Mouse (Mus musculus) G1E-ER4 (cell line): ENCODE results near the gene Pck2. TPM values are rescaled to one million over a fixed set of nuclear protein-coding genes. Genes with fewer than 3 reads are reported as not detected.

Source experiments
- GATA1 ChIP-seq: IDR thresholded peaks from one replicate; pipeline ENCODE4 v1.8.0; 2012; ENCODE audit warnings: low read length, inconsistent platforms
- polyA plus RNA-seq: library from polyadenylated mRNA; stranded (reverse); fragments of >175 nt; gene quantifications from 2 replicates; pipeline ENCODE4 v1.2.3, GENCODE M21; 2012

Gene Pck2
- polyA plus RNA-seq, 1 experiment = 48.8 TPM

DNA sequence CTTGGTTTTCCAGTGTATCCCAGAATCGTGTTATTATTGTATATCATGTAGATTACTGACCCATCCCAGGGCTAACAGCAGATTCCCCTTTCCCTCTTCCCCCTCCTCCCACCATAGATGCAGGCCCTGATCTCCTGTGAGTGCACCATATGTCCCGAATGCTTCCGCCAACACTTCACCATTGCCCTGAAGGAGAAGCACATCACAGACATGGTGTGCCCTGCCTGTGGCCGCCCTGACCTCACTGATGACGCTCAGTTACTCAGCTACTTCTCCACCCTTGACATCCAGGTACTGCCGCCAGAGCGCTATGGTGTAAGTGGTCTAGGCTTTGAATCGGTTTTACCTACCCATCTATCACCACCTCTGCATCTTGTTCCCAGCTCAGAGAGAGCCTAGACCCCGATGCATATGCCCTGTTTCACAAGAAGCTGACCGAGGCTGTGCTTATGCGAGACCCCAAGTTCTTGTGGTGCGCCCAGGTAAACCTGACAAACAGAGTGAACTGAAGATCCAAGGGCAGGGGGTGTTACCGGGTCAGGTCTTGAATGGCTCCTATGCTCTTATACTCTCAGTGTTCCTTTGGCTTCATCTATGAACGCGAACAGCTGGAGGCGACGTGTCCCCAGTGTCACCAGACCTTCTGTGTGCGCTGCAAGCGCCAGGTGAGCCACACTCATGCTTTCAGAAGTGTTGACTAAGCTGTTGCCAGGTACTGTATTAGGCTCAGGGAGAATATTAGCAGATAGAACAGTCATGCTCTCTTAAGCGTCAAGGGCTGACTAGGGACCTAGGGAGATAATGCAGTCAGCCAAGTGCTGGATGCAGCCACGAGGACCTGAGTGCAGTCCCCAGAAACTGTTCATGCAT, 58.7 kb downstream of the Pck2 start:
- TF ChIP-seq GATA1 = no peak

Other genes with a start within 250 kb of the Pck2 start
- gene Dhrs4, start 61.5 kb upstream of the Pck2 start, polyA plus RNA-seq = 70.2 and 97.5 TPM in 2 replicates
- gene Carmil3, start 49.6 kb upstream of the Pck2 start, polyA plus RNA-seq = 5.7 and 6.3 TPM in 2 replicates
- gene Cpne6, start 29.8 kb upstream of the Pck2 start, polyA plus RNA-seq = 0.09 TPM in 1 of 2 replicates, not detected in the other
- gene Nrl, start 15.3 kb upstream of the Pck2 start, polyA plus RNA-seq = not detected in 2 replicates
- 39.9 and 43.0 TPM in 2 replicates for gene Dcaf11, start 19.7 kb downstream of the Pck2 start, polyA plus RNA-seq
- gene A730061H03Rik, start 20.1 kb downstream of the Pck2 start, polyA plus RNA-seq = 0.41 TPM in 1 of 2 replicates, not detected in the other
- not detected in 2 replicates for gene Fitm1, start 35.4 kb downstream of the Pck2 start, polyA plus RNA-seq
- gene Psme1, start 37.9 kb downstream of the Pck2 start, polyA plus RNA-seq = 110 and 154 TPM in 2 replicates
- 21.8 and 22.3 TPM in 2 replicates for gene Emc9, start 45.0 kb downstream of the Pck2 start, polyA plus RNA-seq
- gene Psme2, start 50.8 kb downstream of the Pck2 start, polyA plus RNA-seq = 36.7 and 49.5 TPM in 2 replicates
- 27.7 and 31.5 TPM in 2 replicates for gene Rnf31, start 51.4 kb downstream of the Pck2 start, polyA plus RNA-seq
- gene Irf9, start 63.3 kb downstream of the Pck2 start, polyA plus RNA-seq = 18.0 and 38.7 TPM in 2 replicates
- 51.2 and 93.7 TPM in 2 replicates for gene Rec8, start 77.8 kb downstream of the Pck2 start, polyA plus RNA-seq
- gene Ipo4, start 95.7 kb downstream of the Pck2 start, polyA plus RNA-seq = 50.5 and 123 TPM in 2 replicates
- 3.7 TPM in 1 of 2 replicates, not detected in the other for gene Gm49378, start 97.6 kb downstream of the Pck2 start, polyA plus RNA-seq
- 14.7 and 17.9 TPM in 2 replicates for gene Tm9sf1, start 103.5 kb downstream of the Pck2 start, polyA plus RNA-seq
- 0.24 TPM in 2 replicates for gene Tssk4, start 109.9 kb downstream of the Pck2 start, polyA plus RNA-seq
- 13.0 and 22.6 TPM in 2 replicates for gene Mdp1, start 120.2 kb downstream of the Pck2 start, polyA plus RNA-seq
- gene Gmpr2, start 131.7 kb downstream of the Pck2 start, polyA plus RNA-seq = 24.5 and 33.3 TPM in 2 replicates
- 115 and 142 TPM in 2 replicates for gene Nedd8, start 131.9 kb downstream of the Pck2 start, polyA plus RNA-seq
- 44.5 and 52.2 TPM in 2 replicates for gene Tinf2, start 141.6 kb downstream of the Pck2 start, polyA plus RNA-seq
- 7.5 and 9.0 TPM in 2 replicates for gene Tgm1, start 173.7 kb downstream of the Pck2 start, polyA plus RNA-seq
- gene Rabggta, start 182.0 kb downstream of the Pck2 start, polyA plus RNA-seq = 19.2 and 26.8 TPM in 2 replicates
- 2.0 and 3.8 TPM in 2 replicates for gene Dhrs1, start 205.4 kb downstream of the Pck2 start, polyA plus RNA-seq
- gene Nop9, start 205.4 kb downstream of the Pck2 start, polyA plus RNA-seq = 49.1 and 80.2 TPM in 2 replicates
- gene Cideb, start 218.2 kb downstream of the Pck2 start, polyA plus RNA-seq = not detected in 2 replicates
- not detected in 2 replicates for gene Ltb4r2, start 221.2 kb downstream of the Pck2 start, polyA plus RNA-seq
- gene Ltb4r1, start 225.7 kb downstream of the Pck2 start, polyA plus RNA-seq = 0.21 TPM in 1 of 2 replicates, not detected in the other
- gene Adcy4, start 243.8 kb downstream of the Pck2 start, polyA plus RNA-seq = 0.01 and 0.06 TPM in 2 replicates
- gene Ripk3, start 248.6 kb downstream of the Pck2 start, polyA plus RNA-seq = 0.28 and 0.29 TPM in 2 replicates